Mouse (Mus musculus): Measurements from ENCODE around the gene Med11.
A peak's percentile ranks its signal among the peaks of the same experiment; 100 is the strongest.
"Not testable (repeated sequence)": the region's sequence is repeated elsewhere in the genome, so short reads cannot be mapped to it uniquely, and the experiment has no call there.

The Med11 gene

DNA sequence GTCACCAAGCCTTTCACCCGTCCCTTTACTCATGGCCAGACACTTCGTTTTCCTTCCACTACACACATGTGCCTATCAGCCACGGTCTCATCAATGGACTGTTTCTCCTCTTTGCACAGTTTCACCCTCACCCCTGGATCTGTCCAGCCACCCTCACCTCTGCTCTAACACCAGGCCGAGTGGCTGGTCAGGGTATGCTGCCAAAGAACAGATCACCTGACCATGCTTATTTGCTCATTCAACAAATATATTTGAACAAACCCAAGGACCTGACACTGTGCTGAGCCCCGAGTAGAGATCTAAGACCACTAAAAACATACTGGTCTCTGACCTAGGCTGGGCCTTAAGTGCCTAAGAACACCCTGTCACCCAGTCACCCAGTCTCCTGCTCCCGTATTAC, 7.1 kb upstream of the Med11 start:
- DNase-seq (ENCODE audit: inconsistent age in 2 of 2, low spot score in 1 of 2) = no peak

DNA sequence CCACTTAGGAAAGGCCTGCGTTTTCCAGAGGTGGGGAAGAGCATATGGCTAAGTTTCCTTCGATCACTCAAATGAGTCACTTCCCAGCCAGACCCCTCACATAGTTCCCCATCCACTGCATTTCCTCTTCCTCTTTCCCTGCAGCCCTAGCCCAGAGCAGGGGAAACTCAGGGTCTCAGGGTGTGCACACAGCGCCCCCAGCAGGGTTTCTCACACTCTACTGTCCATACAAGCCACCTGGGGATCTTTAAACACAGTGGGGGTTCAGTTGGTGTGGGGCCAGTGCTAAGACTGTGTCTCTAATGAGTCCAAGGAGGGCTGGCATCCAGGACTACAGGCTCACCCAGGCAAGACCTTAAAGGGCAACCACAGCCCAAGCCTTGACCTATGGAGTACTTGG, 5.0 kb upstream of the Med11 start:
- peak in 1 of 2 experiments; percentile 21 for DNase-seq (ENCODE audit: inconsistent age in 2 of 2, low spot score in 1 of 2)

DNA sequence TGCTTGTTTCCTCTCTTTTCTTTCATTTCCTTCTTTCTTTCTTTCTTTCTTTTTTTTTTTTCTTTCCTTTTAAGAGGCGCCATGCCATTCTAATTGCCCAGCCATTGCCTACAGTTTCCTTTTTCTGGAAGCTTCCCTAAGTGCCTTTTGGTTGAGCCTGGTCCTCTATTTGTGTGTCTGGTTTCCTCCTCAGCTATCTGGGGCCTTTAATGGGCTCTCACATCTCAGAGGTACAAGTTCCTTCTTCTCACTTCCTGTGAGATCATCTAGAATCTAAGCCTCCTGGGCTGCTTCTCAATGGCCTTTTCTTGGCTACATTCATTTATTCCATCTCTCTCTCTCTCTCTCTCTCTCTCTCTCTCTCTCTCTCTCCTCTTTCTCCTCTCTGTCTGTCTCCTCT, 4.3 kb upstream of the Med11 start:
- DNase-seq (ENCODE audit: inconsistent age in 2 of 2, low spot score in 1 of 2) = no peak

DNA sequence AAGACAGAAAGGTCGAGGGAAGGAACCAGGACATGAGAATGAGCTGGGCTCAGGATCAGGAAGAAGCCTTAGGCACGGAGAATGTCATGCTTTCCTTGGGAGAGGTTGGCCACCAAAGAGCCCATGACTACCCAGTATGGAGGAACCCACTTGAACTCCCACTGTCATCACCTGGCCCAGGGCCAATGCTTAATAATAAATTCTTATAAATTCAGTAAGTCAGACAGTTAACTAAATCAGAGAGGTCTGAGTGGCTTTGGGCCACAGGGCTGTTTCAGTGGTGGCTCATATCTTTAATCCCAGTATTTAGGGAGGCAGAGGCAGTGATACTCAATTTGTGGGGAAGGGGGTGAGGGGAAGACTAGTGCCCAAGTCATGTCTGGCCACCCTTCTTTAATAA, 793 bp upstream of the Med11 start:
- DNase-seq (ENCODE audit: inconsistent age in 2 of 2, low spot score in 1 of 2) = peak in 1 of 2 experiments; percentile 39

DNA sequence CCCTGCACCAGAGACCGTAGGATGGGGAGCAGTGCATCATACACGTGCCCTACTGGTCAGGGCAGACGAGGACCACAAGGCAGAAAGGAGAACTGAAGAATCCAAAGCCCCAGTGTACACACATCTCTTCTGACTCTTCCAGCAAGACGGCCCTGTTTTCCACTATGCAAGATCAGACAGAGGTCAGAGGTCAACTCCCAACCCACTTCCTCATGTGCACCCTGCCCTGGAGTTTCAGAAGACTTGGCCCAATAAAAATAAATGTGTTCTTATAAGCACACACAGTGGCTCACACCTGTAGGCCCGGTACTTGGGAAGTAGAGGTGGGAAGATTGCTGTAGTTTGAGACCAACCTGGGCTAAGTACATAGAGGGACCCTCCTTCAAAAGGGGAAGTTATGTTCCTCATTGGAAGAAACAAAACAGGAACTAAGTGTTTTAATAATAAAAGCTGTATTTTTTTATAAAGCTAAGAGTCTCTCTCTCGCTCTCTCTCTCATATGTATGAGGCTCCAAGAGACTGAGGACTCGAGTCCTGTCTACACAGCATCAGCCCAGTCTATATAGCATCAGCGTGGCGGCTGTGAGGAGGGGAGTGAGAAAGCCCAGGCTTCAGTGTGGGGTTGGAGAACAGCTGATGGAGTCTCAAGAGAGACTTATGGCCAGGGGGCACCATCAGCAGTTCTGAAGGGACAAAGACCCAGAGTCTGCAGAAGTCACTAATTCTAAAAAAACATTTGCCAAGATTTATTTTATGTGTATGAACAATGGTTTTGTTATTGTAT, 1.7 kb downstream of the Med11 start:
- DNase-seq (ENCODE audit: inconsistent age in 2 of 2, low spot score in 1 of 2) = peak; percentile 32 to 54

DNA sequence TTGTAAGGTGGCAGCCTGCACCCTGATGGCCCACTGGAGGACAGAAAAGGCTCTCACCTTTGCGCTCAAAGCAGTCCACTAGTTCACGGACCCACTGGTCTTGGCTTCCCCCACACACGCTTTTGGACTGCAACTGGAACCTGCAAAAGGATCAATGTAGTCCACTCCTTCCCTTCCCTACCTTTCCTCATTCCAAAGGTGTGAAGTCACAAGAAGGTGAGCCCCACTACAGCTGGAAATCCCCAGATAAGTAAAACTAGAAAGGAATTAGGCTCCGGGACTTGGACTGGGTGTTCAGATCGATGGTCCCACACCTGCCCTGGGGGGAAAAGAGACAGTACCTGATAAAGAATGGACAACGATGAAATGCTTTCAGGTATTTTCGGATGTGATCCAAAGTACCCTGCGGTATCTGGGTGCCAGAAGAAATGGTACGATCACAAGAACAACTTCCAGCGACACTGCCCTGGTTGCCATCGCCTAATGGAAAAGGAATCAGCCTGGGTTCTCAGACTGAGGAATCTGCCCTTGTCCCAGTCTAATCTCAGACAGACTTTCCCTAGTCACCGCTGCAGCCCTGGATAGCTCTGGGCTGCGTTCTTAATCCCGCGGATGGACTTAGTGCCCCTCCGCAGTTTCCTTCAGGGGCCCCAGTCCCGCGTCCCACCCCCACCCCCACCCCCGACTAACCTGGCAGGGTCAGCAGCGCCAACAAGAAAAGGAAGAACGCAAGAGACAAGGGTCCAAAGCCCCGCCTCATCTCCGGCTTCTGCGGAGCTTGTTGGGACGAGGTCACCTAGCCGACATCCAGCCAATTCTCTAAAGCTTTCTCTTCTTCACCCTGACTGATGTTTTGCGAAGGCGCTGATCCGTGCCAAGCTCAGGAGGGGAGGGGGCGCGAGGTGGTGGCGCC, 7.2 kb downstream of the Med11 start, which contains the start of gene Zmynd15:
Gene Zmynd15, plus strand, starts transcription at position 746 of the 913 bp plus-strand sequence.
- DNase-seq (ENCODE audit: inconsistent age in 2 of 2, low spot score in 1 of 2) = peak in 1 of 2 experiments; percentile 50

DNA sequence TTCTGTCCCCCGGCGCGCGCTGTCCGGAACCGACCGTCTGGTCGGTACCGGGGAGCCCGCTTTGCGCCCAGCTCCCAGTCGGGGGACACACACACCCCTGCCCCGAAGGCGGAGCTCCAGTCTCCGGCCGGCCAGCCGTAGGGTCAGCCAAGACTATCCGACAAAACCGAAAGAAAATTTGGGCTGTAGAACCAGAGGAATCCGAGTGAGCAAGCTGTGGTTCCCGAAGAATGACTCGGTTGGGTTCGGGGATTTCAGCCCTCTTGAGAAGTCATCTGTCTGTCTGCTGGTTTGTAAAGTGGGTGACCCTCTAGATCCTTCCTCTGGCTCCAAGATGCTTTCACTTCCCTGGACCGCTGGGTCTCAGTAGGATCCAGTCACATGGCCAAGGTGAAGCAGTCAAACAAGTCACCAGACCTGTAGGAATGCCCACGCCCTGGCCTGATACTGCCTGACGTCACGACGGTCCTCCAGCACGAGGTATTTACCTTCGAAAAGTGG, 7.9 kb downstream of the Med11 start, which contains the start of gene Cxcl16:
Gene Cxcl16, minus strand, starts transcription at position 384 of the 501 bp plus-strand sequence.
- peak; percentile 61 to 85 for DNase-seq (ENCODE audit: inconsistent age in 2 of 2, low spot score in 1 of 2)

DNA sequence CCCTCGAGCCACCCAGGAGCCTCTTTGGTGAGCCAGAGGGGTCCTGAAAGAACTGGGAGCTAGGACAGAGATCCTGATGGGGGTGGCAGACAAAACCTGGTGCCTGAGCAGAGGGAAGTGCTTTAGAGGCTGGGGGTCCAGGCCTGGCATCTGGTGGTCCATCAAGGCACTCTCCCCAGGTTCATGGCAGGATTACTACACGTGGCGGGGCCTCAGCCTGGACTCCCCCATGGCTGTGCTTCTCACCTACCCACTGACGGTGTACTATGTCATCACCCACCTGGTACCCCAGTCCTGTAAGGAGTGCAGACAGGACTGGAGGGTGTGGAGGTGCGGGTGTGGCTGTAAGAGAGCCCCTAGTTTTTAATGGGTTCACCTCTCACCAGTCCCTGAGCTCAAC, 12.3 kb downstream of the Med11 start:
- no peak for DNase-seq (ENCODE audit: inconsistent age in 2 of 2, low spot score in 1 of 2)

DNA sequence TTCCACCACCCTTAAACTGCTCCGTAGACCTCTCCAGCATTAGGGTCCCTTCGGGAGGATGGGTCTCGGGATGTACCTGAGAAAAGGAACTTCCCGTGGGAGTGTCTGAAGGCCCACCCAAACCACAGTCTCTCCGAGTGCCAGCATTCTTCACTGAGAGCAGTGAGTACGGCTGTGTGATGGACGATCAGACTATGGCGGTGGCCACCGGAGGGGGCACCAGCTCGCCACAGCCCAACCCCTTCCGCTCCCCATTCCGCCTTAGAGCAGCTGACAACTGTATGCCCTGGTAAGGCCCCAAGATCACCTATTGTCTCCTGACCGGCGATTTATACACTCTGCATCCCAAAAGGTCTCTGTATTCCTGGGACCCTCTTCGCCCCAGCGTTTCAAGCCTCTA, 13.5 kb downstream of the Med11 start:
- DNase-seq (ENCODE audit: inconsistent age in 2 of 2, low spot score in 1 of 2) = no peak

DNA sequence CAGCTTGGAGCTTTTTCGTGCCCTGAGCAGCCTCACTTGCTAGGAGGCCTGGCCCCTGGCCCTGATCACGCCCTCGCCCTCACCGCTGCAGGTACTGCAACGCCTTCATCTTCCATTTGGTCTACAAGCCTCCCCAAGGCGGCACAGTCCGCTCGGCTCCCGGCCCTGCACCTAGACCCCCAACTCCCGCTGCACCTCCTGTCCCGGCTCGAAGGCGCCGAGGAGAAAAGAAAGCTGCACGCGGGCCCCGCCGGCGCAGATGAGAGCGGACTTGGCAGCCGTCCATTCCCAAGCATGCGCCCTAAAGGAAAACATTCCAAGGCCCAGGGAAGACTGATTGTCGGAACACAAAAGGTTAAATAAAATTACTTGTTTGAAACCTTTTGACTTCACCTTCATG, 14.1 kb downstream of the Med11 start:
- DNase-seq (ENCODE audit: inconsistent age in 2 of 2, low spot score in 1 of 2) = peak in 1 of 2 experiments; percentile 68

DNA sequence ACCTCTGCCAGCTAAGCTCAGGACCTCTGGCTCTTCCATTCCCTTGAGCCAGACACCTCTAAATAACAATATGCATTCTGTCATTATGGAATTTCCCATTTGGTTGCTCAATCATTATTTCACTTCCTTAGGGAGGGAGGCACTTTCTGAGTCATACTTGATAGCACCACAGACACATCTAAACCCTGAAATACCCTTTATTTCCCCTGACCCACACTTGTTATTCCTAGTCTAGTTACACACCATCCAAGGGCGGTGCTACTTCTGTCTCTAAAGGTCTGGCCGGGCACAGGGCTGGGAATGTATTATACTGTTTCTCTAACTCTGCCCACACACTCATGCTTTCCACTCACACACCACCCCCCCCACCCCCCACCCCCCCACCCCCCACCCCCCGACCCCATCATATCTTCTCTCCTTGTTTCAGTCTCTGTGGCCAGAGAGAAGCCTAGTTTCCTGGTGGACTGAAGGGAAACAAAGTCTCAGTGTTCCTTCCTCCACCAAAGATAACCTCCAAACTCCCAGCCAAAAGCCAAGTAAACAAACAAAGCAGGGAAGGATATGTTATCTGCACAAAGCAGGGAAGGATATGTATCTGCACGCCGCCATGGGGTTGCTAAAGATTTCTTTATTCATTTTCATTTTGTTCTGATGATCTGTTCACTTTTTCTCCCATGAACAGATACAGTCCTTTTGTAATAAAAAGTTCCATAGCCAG, 16.3 kb downstream of the Med11 start:
- DNase-seq (ENCODE audit: inconsistent age in 2 of 2, low spot score in 1 of 2) = no peak

DNA sequence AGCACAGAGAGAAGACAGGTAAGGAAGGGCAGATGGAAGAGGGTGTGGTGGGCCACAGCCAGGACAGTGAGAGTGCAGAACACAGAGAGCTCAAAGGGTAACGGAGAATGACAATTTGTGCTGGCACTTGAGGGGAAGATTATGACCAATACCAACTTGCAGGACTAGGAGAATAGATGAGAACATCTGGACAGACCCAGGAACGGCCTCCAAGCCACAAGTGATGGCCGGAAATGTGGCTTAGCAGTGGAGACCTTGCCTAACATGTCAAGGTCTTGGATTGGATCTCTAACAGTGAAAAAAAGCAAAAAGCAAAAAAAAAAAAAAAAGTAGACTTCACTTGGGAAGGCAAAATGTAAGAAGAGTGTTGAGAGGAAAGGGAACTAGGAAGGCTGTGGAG, 18.0 kb downstream of the Med11 start:
- DNase-seq (ENCODE audit: inconsistent age in 2 of 2, low spot score in 1 of 2) = peak in 1 of 2 experiments; percentile 54

DNA sequence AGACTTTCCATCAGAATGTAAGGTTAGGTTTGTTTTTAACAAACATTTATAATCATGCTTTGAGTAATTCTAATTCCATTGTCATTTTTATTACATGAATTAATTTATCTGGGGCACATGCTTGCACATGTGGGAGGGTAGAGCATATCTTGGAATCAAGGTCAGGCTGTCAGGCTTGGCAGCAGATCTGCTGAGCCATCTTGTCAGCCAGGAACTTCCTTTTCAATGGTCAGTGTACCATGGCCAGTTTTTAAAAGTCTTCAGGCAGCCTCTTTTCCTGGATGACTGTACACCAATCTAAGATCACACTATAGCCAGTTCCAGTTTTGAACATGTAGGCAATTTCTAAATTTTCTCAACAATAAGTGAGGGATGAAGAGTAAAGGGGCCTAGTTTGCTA, 21.0 kb downstream of the Med11 start:
- DNase-seq (ENCODE audit: inconsistent age in 2 of 2, low spot score in 1 of 2) = peak; percentile 42 to 75

DNA sequence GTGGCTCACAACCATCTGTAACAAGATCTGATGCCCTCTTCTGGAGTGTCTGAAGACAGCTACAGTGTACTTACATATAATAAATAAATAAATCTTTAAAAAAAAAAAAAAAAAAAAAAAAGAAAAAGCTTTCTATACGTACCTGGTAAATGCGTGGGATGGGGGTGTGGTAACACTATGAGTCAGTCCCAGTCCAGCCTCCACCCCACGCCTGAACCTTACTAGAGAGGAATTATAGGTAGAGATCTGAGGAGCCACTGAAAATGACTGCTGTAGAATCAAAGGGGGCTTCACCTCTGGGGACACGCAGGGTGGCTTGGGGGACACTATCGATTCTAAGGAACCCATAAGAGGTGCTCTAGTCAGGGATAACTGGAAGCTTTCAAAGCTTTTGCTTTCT, 21.6 kb downstream of the Med11 start:
- not testable (repeated sequence) for DNase-seq (ENCODE audit: inconsistent age in 2 of 2, low spot score in 1 of 2)

DNA sequence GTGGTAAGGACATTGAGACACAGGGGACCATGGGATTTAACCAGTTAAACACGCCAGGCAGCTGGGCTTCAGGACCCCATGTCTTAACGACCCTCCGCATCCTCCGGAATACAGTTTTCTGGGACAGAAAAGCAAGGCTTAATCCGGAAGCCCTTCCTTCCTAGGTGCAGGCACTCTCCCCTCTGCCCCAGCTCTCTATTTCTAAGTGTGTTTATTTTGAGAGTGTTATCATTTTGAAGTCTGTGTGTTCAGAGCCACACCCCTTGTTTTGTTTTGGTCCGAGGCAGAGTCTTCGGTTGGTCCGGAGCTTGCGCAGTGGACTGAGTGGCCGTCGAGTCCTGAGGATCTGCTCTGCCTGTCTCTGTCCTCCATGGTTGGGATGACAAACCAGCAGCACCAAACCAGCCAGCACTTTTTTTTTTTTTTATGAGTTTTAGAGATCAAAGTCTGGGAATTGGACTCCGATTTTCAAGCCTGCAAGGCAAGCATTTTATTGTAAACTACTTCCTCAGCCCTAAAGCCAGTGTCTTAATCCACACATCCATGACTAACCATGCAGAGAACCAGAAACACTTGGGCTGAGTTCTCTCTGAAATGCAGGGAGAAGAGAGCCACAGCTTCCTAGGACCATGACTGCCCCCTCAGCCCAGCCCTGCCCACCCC, 23.3 kb downstream of the Med11 start:
- DNase-seq (ENCODE audit: inconsistent age in 2 of 2, low spot score in 1 of 2) = no peak

DNA sequence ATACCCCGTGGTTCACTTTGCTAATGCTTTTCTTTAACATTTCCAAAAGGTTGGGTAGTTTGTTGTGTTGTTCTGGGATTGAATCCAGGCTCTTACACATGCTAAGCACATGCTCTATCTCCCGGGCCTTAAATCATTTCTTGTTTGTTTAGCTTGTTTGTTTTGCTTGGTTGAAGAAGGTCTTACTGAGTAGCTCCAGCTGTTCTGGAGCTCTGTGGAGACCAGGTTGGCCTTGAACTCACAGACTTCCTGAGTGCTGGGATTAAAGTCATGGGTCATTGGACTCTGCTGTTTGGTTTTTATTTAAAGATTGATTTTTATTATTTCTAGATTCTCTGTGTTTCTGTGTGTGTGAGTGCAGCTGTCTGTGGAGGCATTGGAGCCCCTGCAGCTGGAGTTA, 33.8 kb downstream of the Med11 start:
- no peak for DNase-seq (ENCODE audit: inconsistent age in 2 of 2, low spot score in 1 of 2)

DNA sequence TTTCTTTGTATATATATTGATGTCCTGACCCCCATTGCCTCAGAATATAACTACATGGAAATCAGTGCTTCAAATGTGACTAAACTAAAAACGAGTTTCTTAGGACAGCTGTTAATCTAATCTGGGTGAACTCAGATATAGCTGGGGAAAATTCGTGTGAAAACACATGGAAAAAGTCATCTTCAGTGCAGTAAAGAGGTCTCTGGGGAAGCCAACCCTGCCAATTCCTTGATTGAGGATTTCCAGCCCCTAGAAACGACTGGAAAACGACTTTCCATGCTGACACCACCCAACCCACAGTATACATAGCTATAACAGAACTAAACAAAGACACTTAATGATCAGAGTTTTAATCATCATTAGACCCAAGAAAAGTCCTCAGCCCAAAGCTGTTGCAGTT, 36.1 kb downstream of the Med11 start:
- DNase-seq (ENCODE audit: inconsistent age in 2 of 2, low spot score in 1 of 2) = no peak

DNA sequence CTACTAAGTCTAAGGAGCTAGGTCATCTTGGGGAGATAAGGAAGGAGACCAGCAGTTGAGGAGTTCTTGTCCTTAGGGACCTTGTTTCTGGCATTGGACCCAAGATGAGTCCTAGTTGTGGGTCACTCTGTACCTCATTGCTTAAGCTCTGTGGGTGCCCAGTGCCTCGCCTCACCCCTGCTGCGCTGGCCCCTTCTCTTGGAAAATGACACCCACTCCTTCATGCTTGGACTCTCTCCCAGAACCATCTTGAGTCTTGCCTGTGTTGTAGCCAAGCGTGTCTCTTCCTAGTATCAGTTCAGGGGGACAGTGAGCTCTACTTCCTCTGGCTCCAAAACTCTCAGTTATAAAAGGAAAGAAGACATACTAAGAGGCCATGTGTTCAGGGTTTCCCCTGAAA, 37.4 kb downstream of the Med11 start:
- no peak for DNase-seq (ENCODE audit: inconsistent age in 2 of 2, low spot score in 1 of 2)

DNA sequence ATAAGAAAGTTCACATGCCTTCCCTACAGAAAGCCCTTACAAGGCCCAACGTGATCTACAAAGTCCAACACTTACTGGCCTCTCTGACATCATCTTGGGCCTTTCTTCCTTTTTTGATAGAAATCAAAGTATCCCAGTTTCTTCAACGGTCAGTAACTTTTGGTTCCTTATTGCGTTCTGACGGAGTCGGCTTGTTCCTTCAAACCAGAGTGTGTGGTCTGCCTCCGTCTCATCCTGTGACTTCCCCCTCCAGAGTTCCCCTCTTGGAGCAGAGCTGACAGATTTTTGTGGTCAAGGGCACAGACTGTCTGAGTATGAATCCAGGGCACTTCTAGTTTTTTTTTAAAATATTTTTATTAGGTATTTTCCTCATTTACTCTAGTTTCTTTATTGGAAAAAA, 38.0 kb downstream of the Med11 start:
- peak in 1 of 2 experiments; percentile 26 for DNase-seq (ENCODE audit: inconsistent age in 2 of 2, low spot score in 1 of 2)
